Mouse (Mus musculus) heart, postnatal 0 days (tissue): ENCODE results near the gene Swt1. TPM values are rescaled to one million over a fixed set of nuclear protein-coding genes. Genes with fewer than 3 reads are reported as not detected.

Experiments
- ATAC-seq: fragments of 200-750 bp; cut with Nextera tagmentation; 2 replicates; pipeline ENCODE4 v1.8.0; 2017; ENCODE audit warnings: low read depth, moderate number of reproducible peaks, moderate library complexity; ENCODE audit not compliant: insufficient read depth
- DNase-seq: peaks from one replicate; pipeline ENCODE4 v3.0.0-alpha.2; 2016; ENCODE audit warnings: low spot score
- H3K27ac ChIP-seq: fragments of 300-500 bp; sonication (generic); 2 replicates; pipeline ENCODE4 v1.5.1; 2014; ENCODE audit warnings: low read depth, mild to moderate bottlenecking
- H3K27me3 ChIP-seq: fragments of 300-500 bp; sonication (generic); 2 replicates; pipeline ENCODE4 v1.6.1; 2014; ENCODE audit warnings: low read length, mixed read lengths; ENCODE audit not compliant: control insufficient read depth, insufficient read depth
- H3K36me3 ChIP-seq: fragments of 300-500 bp; sonication (generic); replicated peaks from 2 replicates; pipeline ENCODE4 v1.6.1; 2014; ENCODE audit warnings: low read length, mixed read lengths; ENCODE audit not compliant: control insufficient read depth, insufficient read depth
- H3K4me1 ChIP-seq: fragments of 300-500 bp; sonication (generic); 2 replicates; pipeline ENCODE4 v1.6.1; 2014; ENCODE audit warnings: antibody characterized with exemption; ENCODE audit not compliant: control insufficient read depth, insufficient read depth
- H3K4me2 ChIP-seq: fragments of 300-500 bp; sonication (generic); 2 replicates; pipeline ENCODE4 v1.6.1; 2014; ENCODE audit warnings: low read depth, mild to moderate bottlenecking, low read length, moderate library complexity
- H3K4me3 ChIP-seq: fragments of 300-500 bp; sonication (generic); 2 replicates; pipeline ENCODE4 v1.5.1; 2014; ENCODE audit warnings: low read depth, low read length
- H3K9ac ChIP-seq: fragments of 300-500 bp; sonication (generic); replicated peaks from 2 replicates; pipeline ENCODE4 v1.6.1; 2014; ENCODE audit warnings: low read depth, low read length, mixed read lengths
- H3K9me3 ChIP-seq: fragments of 300-500 bp; sonication (generic); replicated peaks from 2 replicates; pipeline ENCODE4 v1.6.1; 2016; ENCODE audit warnings: low read length; ENCODE audit not compliant: control insufficient read depth
- CTCF ChIP-seq: IDR thresholded peaks from 2 replicates; pipeline ENCODE4 v1.5.1; 2016; ENCODE audit warnings: antibody characterized with exemption, control low read depth, low read depth
- EP300 ChIP-seq: IDR thresholded peaks from 2 replicates; pipeline ENCODE4 v1.6.1; 2016; ENCODE audit warnings: antibody characterized with exemption, low read depth
- WGBS: fragments of 180-500 bp; shearing (Covaris S2); extraction: QIAGEN DNeasy Blood & Tissue Kit; methylation state at CpG from one replicate; pipeline ENCODE4 v1.1.7; 2014; 5-methylcytosine and 5-hydroxymethylcytosine counted together
- microRNA-seq: library from miRNA; unstranded; fragments of <30 nt; microRNA quantifications from one replicate; pipeline ENCODE4, GENCODE M21; 2016
- polyA plus RNA-seq: library from polyadenylated mRNA; unstranded; fragments of >200 nt; fragmentation: Nextera tagmentation; extraction: Ambion mirVana; gene quantifications from 2 replicates; pipeline ENCODE4 v1.2.1, GENCODE M21; 2015
- total RNA-seq: library from RNA; depleted of rRNA; stranded (reverse); fragments of >200 nt; gene quantifications from 2 replicates; pipeline ENCODE4 v1.2.3, GENCODE M21; 2014; ENCODE audit warnings: low replicate concordance; rRNA removed

The Swt1 gene
- total and polyA plus RNA-seq, 2 experiments from 2014 or later, result 2.9 to 15.9 TPM

DNA sequence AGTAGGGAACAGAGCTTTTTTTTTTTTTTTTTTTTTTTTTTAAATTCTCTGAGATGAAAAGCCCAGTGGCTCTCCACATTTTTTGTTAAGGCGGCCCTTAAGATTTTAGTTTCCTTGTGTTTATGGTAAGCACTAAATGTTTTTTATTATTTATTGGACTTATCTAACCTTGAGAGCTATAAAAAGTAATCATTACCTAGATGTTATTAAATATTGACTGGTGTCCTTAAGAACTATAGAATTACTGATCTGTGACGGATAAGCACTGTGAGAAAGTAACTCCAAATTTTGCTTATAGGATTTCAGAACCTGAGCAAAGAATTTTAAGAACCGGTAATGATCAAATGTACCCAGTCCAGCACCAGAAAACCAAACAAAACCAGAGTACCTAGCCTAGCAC is 95.4 kb downstream of the Swt1 start:
- TF ChIP-seq CTCF, result no peak
- TF ChIP-seq EP300, result no peak
- Histone ChIP-seq H3K9ac (no peak overlapping the region), H3K27me3 (no peaks in the 10 kb centered on the region), H3K4me1 (0 out of 2 replicates have a peak, but pooled peaks cover under 1% of the 10 kb centered on the region), H3K9me3 (no peaks in the 10 kb centered on the region), H3K27ac (no peak overlapping the region), H3K4me3 (no peak overlapping the region), H3K36me3 (no peaks in the 10 kb centered on the region), H3K4me2 (no peak overlapping the region)
- ATAC-seq (no peak), DNase-seq (no peak)
- 94% methylated on average over 3 of the region's 3 CpGs for WGBS

DNA sequence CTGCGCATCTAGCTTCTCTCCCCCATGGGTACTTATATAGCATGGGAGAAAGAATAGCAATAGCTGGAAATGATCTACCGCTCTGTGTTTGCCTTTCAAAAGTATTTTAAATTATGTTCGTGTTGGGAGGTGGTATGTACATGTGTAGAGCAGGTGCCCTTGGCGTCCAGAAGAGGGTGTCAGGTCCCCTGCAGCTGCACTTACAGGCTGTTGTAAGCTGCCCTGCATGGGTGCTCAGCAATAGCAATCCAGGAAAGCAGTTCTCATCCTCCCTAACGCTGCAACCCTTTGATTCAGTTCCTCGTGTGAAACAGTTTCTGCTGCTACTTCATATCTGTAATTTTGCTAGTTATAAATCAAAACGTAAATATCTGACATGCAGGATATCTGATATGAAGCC is 98.7 kb downstream of the Swt1 start:
- DNase-seq, result no peak

DNA sequence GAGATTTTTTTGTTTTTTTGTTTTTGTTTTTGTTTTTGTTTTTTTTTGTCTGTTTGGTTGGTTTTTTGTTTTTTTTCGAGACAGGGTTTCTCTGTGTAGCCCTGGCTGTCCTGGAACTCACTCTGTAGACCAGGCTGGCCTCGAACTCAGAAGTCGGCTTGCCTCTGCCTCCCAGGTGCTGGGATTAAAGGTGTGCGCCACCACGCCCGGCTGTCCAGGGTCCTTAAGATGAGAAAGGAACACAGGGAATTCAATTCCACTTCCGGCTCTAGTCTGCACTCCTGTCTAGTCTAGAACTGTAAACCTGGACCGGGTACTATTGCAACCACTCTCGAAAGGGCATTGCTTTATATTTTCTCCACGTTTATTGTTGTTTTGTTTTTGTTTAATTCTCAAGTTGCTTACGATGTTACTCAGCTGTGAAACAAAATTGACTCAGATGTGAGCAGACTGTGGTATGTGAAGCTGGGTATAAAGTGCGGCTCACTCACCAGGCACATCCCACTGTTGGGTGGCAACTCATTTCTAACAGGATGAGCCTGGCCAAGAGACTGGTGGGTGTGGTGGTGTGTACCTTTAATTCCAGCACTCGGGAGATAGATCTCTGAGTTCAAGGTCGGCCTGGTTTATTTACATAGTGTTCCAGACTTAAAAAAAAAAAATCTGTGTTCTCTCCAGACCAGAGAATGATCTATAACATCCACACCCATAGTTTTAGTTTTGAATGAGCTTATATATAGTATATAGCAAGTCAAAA is 99.7 kb downstream of the Swt1 start:
- Histone ChIP-seq H3K27me3 (no peaks in the 10 kb centered on the region), H3K4me1 (no peaks in the 10 kb centered on the region), H3K36me3 (no peaks in the 10 kb centered on the region), H3K27ac (no peak overlapping the region), H3K9me3 (no peaks in the 10 kb centered on the region), H3K4me2 (no peak overlapping the region), H3K9ac (no peak overlapping the region), H3K4me3 (no peak overlapping the region)
- WGBS, result 79% methylated on average over 14 of the region's 14 CpGs
- ATAC-seq, result no peak
- TF ChIP-seq CTCF, result no peak
- no peak for TF ChIP-seq EP300
- no peak for DNase-seq

More for the DNA sequence above, 98.7 kb downstream of the Swt1 start:
- TF ChIP-seq CTCF, result no peak
- TF ChIP-seq EP300, result no peak
- Histone ChIP-seq H3K27me3 (no peaks in the 10 kb centered on the region), H3K4me3 (no peak overlapping the region), H3K4me2 (no peak overlapping the region), H3K27ac (no peak overlapping the region), H3K36me3 (no peaks in the 10 kb centered on the region), H3K9me3 (no peaks in the 10 kb centered on the region), H3K4me1 (no peaks in the 10 kb centered on the region), H3K9ac (no peak overlapping the region)
- ATAC-seq, result no peak
- 81% methylated on average over 7 of the region's 7 CpGs for WGBS

DNA sequence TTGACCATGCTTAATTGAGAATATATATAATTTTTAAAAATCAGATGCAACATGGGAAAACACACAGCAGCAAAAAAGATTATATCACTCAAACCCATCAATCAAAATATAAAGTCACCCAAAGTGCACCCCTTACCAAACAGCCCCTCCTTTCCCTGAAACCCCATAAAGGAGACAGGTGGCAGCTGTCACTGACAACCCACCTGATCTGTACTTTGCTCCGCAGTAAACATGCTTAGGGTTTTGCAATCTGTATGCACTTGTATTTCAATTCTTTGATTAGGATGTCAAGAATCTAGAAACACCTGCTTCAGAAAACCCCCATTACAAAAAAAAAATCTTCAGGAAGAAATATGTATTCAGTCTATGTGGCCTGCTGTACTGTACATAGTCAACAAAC is 102.9 kb downstream of the Swt1 start:
- TF ChIP-seq CTCF, result no peak
- TF ChIP-seq EP300, result no peak
- no peak for ATAC-seq
- 93% methylated on average over 1 of the region's 1 CpGs for WGBS

DNA sequence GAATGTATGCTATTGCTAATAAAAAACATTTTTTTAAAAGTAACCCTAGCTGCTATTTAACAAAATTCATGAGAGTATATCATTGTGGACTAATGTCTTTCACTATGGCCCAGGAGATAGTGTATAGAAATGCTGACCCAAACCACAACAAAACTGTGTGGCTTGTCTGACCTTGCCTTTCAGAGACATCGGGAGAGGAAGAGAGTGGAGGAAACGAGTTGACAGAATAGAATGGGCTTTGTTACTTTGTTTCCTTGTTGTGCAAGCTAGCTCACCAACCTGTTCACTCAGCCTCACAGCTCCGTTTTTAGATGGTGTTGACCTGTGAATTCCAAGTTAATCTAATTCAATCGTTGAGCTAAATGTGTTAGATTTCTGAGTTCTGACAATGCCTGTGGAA is 107.8 kb downstream of the Swt1 start:
- ATAC-seq, result no peak
- WGBS, result 28% methylated on average over 4 of the region's 4 CpGs
- TF ChIP-seq CTCF, result no peak
- TF ChIP-seq EP300, result no peak

More for the DNA sequence above, 102.9 kb downstream of the Swt1 start:
- Histone ChIP-seq H3K27ac (no peak overlapping the region), H3K9me3 (no peaks in the 10 kb centered on the region), H3K36me3 (no peaks in the 10 kb centered on the region), H3K4me2 (no peak overlapping the region), H3K4me3 (no peak overlapping the region), H3K9ac (no peak overlapping the region), H3K27me3 (no peaks in the 10 kb centered on the region), H3K4me1 (no peaks in the 10 kb centered on the region)
- DNase-seq, result no peak

DNA sequence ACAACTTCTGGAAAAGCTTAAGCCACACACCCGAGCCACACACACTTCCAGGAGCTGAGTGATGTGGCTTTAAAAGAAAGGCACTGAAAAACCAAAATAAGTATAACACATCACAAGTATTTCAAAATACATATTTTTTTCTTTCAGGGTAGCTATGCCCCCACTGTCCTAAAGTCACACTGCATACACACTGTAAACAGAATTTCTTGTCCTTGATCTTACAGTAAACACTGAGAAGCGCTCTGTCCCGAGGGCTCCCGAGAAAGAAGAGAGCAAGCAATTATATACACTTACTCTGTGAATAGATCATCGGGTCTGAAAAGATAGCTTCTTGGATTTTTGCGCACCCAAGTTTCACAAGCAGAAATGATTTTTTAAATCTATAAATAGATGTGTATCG is 109.0 kb downstream of the Swt1 start:
- WGBS, result 84% methylated on average over 7 of the region's 7 CpGs
- no peak for DNase-seq
- Histone ChIP-seq H3K27me3 (no peaks in the 10 kb centered on the region), H3K4me3 (no peak overlapping the region), H3K4me2 (no peak overlapping the region), H3K4me1 (no peaks in the 10 kb centered on the region), H3K27ac (no peak overlapping the region), H3K36me3 (no peaks in the 10 kb centered on the region), H3K9me3 (no peaks in the 10 kb centered on the region), H3K9ac (no peak overlapping the region)
- TF ChIP-seq CTCF, result no peak
- no peak for TF ChIP-seq EP300
- no peak for ATAC-seq

More for the DNA sequence above, 107.8 kb downstream of the Swt1 start:
- H3K4me2 ChIP-seq, result no peak overlapping the region
- H3K27me3 ChIP-seq, result no peaks in the 10 kb centered on the region
- H3K36me3 ChIP-seq, result no peaks in the 10 kb centered on the region
- no peak overlapping the region for H3K9ac ChIP-seq
- no peak for DNase-seq
- no peak overlapping the region for H3K27ac ChIP-seq
- no peak overlapping the region for H3K4me3 ChIP-seq
- no peaks in the 10 kb centered on the region for H3K9me3 ChIP-seq
- no peaks in the 10 kb centered on the region for H3K4me1 ChIP-seq

Small RNA genes within 50 kb of the gene (microRNA-seq; reads per million reads assigned to microRNA genes)
- 1.4 reads per million for gene Mir7682

Other genes starting within 250 kb of the Swt1 start
- gene Gm47985, start 245.9 kb downstream of the Swt1 start, total RNA-seq, result 0.08 and 0.23 TPM in 2 replicates
- 0.25 and 0.42 TPM in 2 replicates for gene Gm47985, start 245.9 kb downstream of the Swt1 start, polyA plus RNA-seq
- not detected in 2 replicates for gene Gm8947, start 236.1 kb downstream of the Swt1 start, total RNA-seq
- gene Gm8947, start 236.1 kb downstream of the Swt1 start, polyA plus RNA-seq, result 0.10 TPM in 1 of 2 replicates, not detected in the other
- 1.4 TPM in 1 of 2 replicates, not detected in the other for gene Gm47995, start 230.0 kb downstream of the Swt1 start, total RNA-seq
- gene Gm47995, start 230.0 kb downstream of the Swt1 start, polyA plus RNA-seq, result not detected in 2 replicates
- gene 3110040M04Rik, start 224.3 kb downstream of the Swt1 start, total RNA-seq, result not detected in 2 replicates
- not detected in 2 replicates for gene 3110040M04Rik, start 224.3 kb downstream of the Swt1 start, polyA plus RNA-seq
- not detected in 2 replicates for gene Gm47996, start 218.3 kb downstream of the Swt1 start, total RNA-seq
- gene Gm47996, start 218.3 kb downstream of the Swt1 start, polyA plus RNA-seq, result not detected in 2 replicates
- 385 and 413 TPM in 2 replicates for gene Ivns1abp, start 84.0 kb downstream of the Swt1 start, total RNA-seq
- 272 and 278 TPM in 2 replicates for gene Ivns1abp, start 84.0 kb downstream of the Swt1 start, polyA plus RNA-seq
- gene Trmt1l, start 87 bp upstream of the Swt1 start, total RNA-seq, result 10.7 and 12.7 TPM in 2 replicates
- 24.2 and 26.8 TPM in 2 replicates for gene Trmt1l, start 87 bp upstream of the Swt1 start, polyA plus RNA-seq
- gene Rnf2, start 72.5 kb upstream of the Swt1 start, total RNA-seq, result 50.6 and 127 TPM in 2 replicates
- 35.9 and 36.4 TPM in 2 replicates for gene Rnf2, start 72.5 kb upstream of the Swt1 start, polyA plus RNA-seq
- 18.8 and 64.3 TPM in 2 replicates for gene Fam129a, start 142.7 kb upstream of the Swt1 start, total RNA-seq
- 13.9 and 14.1 TPM in 2 replicates for gene Fam129a, start 142.7 kb upstream of the Swt1 start, polyA plus RNA-seq